Mouse (Mus musculus) left cerebral cortex, adult 18-20 months (tissue): ENCODE data around the gene Rabac1. TPM values are rescaled to one million over a fixed set of nuclear protein-coding genes. Genes with fewer than 3 reads are reported as not detected.

Experiments used
- DNase-seq, 2 experiments: peaks; one replicate each; pipeline ENCODE4 v3.0.0; 2021 to 2022; ENCODE audit warnings: low spot score in 2 of 2, mixed read lengths in 1 of 2
- total RNA-seq, 2 experiments: library from RNA; stranded (reverse); gene quantifications; 2 replicates each; pipeline ENCODE4 v1.2.3; 2021

Gene Rabac1
- total RNA-seq, 2 experiments from 2014 or later: 305 to 355 TPM

DNA sequence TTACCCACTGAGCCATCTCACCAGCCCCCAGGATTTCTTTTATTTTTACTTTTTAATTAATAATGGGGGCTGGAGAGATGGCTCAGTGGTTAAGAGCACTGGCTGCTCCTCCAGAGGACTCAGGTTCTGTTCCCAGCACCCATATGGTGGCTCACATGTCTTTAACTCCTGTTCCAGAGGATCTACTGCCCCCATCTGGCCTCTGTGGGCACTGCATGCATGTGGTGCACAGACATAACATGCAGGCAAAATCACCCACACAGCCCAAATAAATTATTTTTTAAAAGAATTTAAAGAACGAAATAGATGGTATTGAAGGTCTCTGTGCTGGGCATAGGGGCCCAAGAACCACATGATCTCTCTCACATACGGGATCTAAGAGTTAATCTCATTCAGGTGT is 11.8 kb upstream of the Rabac1 start:
- DNase-seq: peak in 1 of 2 experiments; percentile 10

DNA sequence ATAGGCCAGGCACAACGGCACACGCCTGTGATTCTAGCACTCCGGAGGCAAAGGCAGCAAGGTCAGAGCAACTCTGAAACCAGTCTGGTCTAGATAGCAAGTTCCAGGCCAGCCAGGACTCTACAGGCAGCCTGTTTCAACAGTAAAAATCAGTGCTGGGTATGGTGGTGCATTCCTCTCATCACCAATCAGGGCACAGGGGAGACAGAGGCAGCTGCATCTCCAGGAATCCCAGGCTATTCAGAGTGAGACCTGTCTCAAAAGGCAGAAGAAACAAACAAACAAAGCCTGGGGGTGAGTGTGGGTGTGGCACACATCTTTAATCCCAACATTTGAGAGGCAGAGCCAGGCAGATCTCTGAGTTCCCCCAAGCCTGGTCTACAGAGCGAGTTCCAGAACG is 10.8 kb upstream of the Rabac1 start:
- no peak for DNase-seq

- DNase-seq: peak in 1 of 2 experiments; percentile 2
Observed at GRCm38 (mm10) chr7:24980439-24980838, 7.9 kb upstream of the Rabac1 start.

DNA sequence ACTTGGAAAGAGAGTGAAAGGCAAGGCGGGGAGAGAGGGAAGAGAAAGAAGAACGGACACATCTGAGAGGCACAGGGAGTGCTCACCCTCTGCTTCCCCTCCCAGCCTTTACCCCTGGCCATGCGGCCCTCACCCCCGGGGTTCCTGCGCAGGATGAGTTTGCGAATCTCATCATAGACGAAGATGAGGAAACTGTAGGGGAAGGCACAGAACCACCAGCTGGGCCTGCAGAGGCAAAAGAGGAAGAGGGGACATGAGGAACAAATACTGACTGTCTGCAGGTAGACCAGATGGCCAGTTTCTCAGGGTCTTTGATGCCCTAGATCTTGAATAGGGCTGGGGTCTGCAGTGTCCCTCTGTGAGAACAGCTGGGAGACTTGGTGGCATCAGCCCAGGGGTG is 6.2 kb upstream of the Rabac1 start:
- no peak for DNase-seq

DNA sequence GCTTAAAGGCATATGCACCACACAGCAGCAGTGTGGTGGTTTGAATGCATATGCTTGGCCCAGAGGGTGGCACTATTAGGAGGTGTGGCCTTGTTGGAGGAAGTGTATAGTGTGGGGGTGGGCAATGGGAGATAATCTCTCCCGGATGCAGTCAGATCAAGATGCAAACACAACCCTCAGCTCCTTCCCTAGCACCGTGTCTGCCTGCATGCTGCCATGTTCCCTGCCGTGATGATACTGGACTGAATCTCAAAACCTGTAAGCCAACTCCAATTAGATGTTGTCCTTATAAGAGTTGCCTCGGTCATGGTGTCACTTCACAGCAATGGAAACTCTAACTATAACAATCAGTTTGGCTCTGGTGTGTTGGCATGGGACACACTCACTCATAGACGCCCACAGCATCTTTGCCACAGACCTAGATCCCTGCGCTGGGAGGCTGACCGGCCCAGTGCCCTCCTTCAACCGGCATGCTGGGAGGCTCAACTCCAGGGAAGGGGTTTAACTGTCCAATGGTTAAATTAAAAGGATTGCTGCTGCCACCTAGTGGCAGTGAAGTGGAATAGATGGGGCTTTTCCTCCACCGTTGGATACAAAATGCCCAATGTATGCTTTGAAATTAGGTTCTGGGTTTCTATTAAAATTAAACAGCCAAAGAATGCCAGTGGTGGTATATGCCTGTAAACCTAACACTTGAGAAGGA is 2.5 kb upstream of the Rabac1 start:
- no peak for DNase-seq

GRCm38 (mm10) chr7:24973902-24974301 is 1.3 kb upstream of the Rabac1 start:
- DNase-seq: no peak

GRCm38 (mm10) chr7:24973208-24973607 is 654 bp upstream of the Rabac1 start:
- DNase-seq: no peak

- peak in 1 of 2 experiments; percentile 40 for DNase-seq
Observed at GRCm38 (mm10) chr7:24971261-24971971, 1.1 kb downstream of the Rabac1 start.

DNA sequence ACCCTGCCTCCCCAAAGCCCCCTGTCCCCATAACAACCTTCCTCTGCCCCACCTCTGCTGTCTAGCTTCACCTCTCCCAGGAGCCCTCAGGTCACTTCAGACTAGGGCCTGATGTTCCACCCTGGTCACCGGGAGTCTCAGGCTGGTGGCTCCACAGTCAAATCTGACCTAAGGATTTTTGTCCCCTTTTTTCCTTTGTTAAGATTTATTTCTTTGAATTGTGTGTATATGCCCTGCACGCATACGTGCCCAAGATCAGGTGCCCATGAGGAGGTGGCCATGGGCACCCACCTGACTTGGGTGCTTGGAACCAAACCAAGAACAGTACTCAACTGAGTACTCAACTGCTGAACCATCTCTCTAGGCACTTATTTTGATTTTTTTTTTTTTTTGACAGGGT is 2.2 kb downstream of the Rabac1 start:
- no peak for DNase-seq

GRCm38 (mm10) chr7:24969805-24970204 is 2.7 kb downstream of the Rabac1 start:
- DNase-seq: peak; percentile 67 to 71

DNA sequence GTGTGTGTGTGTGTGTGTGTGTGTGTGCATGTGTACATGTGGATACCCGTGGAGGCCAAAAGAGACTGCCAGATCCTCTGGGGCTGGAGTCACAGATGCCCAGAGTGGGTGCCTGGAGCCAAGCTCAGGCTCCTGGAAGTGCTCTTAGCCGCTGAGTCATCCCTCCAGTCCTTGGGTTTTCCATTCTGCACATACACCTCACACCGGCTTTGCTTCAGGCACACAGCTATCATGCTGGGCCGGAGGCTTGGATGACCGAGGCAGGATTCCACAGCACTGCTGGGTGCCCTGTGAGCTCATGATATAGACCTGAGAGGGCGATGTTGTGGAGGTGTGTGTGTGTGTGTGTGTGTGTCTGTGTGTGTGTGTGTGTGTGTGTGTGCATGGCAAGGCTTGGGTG is 4.1 kb downstream of the Rabac1 start:
- no peak for DNase-seq

DNA sequence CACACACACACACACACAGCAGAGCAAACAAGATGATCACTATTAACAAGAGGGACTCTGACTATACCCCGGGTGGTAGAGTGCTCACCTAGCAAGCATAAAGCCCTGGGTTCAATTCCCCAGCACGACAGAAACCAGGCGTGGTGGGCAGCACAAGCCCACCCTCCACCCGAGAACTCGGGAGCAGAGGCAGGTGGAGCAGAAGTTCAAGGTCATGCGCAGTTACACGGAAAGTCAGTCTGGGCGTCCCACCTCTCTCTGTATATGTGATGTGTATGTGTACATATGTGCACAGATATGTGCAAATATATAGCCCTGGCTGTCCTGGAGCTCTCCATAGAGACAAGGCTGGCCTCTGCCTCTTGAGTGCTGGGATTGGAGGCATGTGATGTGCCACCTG is 4.6 kb downstream of the Rabac1 start:
- no peak for DNase-seq

DNA sequence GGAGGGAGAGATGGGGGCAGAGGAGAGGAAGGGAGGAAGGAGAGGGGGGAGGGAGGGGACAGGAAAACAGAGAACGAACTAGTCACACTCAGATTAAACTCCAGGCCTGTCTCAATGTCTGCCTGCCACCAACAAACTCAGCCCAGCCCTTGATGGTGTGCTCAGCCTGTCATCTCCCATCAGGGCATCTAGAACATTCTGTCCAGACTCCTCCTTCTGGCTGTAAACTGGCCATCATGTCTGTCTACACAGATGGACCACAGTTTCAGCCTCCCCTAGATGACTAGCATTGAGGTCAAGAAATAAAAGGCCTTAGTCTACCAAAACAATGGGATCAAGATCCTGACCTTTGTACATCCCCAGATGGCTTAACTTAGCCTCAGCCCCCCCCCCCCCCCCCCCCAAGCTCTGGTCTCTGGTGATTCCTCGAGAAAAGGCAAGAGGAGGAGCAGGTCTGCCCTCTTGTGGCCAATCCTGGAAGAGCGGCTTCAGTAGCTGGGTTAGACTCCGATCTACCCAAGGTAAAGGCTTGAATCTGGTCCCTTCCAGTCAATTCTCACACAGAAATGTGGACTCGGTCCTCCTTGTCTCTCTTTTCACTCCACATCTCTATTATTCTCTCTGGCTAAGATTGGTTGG is 7.5 kb downstream of the Rabac1 start:
- DNase-seq: peak; percentile 85 to 90

GRCm38 (mm10) chr7:24964288-24964687 is 8.3 kb downstream of the Rabac1 start:
- no peak for DNase-seq

DNA sequence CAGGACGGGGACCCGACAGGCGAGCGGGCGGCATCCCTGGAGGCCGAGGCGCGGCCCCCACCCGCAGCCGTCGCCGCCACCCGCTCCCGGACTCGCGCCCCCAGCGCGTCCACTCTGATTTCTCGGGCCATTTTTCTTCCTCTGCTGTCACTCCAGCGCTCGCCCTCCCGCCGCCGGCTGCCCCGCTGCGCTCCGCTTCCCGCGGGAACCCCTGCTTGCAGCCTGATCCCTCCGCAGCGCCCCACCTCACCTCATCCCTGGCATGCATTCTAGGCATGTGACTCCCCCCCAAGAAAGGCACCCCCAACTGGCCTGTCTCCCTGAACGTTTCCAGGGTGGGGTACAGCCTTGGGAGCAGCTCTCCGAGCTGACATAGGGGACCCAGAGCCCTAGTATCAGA is 17.3 kb downstream of the Rabac1 start:
- DNase-seq: no peak

DNA sequence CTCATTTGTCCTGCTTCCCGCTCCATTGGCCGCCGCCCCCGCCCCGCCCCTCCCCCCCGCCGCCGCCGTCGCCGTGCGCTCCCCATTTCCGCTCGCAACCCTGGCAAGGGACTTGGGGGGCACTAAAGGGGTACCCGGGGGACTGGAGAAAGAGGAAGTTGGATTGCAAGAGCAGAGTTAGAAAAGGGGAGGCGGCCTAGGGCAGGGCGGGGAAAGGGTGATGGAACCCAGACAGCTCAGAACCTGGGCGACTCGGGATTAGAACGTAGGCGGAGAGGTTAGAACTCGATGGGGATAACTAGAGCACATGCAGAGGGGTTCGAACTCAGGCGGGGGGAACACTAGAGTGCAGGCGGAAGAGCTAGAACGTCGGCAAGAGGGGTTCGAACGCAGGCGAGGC is 18.1 kb downstream of the Rabac1 start:
- no peak for DNase-seq

GRCm38 (mm10) chr7:24953966-24954365 is 18.6 kb downstream of the Rabac1 start:
- DNase-seq: no peak

GRCm38 (mm10) chr7:24949958-24950623 is 22.5 kb downstream of the Rabac1 start:
- peak; percentile 64 to 73 for DNase-seq

- no peak for DNase-seq
Observed at GRCm38 (mm10) chr7:24948774-24949173, 23.8 kb downstream of the Rabac1 start.

DNA sequence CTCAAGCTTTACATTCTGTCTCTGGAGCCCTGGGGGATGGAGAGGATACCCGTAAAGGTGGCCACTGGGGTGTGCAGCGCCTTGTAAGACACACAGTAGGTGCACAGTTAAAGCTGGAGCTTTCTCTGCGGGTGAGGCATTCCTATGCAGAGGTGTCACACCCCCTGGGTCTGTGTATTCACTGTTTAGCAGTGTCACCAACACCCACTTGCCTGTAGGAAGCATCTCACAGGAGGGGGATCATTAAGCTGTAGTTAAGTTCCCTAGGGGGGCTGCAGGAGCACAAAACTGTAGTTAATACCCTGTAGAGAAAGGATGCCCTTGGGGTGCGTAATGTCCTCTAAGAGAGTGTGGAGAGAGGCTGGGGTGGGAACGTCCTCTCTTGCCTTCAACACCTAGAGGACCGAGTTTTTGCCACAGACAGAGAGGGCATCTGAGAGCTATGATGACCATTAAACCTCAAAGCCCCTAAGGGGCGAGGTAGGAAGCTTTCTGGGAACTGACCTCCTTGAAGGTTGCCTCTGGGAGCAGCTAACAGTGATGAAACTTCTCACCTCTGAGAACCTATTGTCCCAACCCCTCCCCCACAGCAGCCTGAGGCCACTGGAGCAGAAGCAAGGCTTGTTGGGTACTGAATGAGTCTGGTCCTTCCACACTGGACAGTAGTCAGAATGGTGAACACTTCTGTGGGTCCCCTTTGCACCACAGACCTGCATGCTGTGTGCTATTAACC is 25.1 kb downstream of the Rabac1 start:
- DNase-seq: no peak
